Mouse (Mus musculus) ovary, postnatal 14 days (tissue): ENCODE measurements around the gene E030018B13Rik.

Experiments
- DNase-seq: peaks from one replicate; pipeline ENCODE4 v3.0.0; 2022; ENCODE audit warnings: low spot score

Gene E030018B13Rik

DNA sequence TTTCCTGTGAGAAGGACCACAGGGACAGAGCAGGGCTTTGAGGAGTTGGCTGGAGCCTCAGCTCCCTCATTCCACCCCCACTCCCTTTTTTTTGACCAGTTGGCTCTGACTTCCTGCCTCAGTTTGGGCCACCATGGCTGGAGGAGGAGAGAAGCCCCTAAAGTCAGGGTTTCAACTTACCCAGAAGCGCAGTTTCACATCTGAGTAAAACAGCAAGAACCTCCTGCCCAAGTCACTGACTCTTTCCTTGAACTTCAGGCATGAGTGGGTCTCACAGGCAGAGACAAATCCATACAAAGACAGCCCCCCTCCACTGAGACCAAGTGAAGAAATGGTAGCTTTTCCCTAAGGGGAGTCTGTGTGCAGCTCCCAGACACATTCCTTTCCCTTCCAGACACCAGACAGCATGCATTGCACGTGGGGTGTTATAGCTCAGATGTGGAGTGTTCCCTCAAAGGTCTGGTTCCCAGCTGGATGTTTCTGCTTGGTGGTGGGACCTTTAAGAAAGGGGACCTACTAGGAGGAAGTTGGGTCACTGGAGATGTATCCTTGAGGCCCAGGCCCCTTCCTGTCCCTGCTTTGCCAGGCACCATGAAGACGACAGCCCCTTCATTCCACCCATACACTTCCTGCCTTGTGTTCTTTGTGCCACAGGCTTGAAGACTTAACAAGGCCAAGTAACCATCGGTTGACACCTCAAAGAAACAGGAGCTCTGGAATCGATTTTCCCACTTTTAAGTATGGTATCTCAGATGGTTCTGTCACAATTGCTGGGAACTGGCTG lies 49.2 kb downstream of the E030018B13Rik start:
- no peak for DNase-seq

GRCm38 (mm10) chr7:63969941-63970340 lies 53.3 kb downstream of the E030018B13Rik start:
- no peak for DNase-seq
